Mouse (Mus musculus) layer of hippocampus, adult 18-20 months (tissue): ENCODE data around the gene Mtmr3. TPM values are rescaled to one million over a fixed set of nuclear protein-coding genes. Genes with fewer than 3 reads are reported as not detected.

Experiments
- DNase-seq, 2 experiments: peaks; one replicate each; pipeline ENCODE4 v3.0.0; 2022; ENCODE audit warnings: low spot score in 2 of 2
- long read RNA-seq: library from polyadenylated mRNA; stranded (forward); transcript quantifications from one replicate; pipeline ENCODE4 v2.0.0, GENCODE M21; 2021
- total RNA-seq, 2 experiments: library from RNA; stranded (reverse); gene quantifications; 2 replicates each; pipeline ENCODE4 v1.2.3; 2021

The Mtmr3 gene
- 10 to 100 TPM; 69.1 to 71.2 TPM for total RNA-seq
- long read RNA-seq, full-length matches to known transcripts: 58 of 108 reads
- long read RNA-seq, partial matches to known transcripts: 14 of 108 reads
- long read RNA-seq, other reads (novel, unspliced or antisense): 36 of 108 reads

GRCm38 (mm10) chr11:4594608-4595500 lies at the start of gene Mtmr3:
Gene Mtmr3, minus strand, starts transcription at chr11:4594863.
- peak; percentile 85 to 95 for DNase-seq

- DNase-seq: no peak
Observed at GRCm38 (mm10) chr11:4643722-4644121, 49.1 kb upstream of the Mtmr3 start.

GRCm38 (mm10) chr11:4641185-4641584 lies 46.5 kb upstream of the Mtmr3 start:
- DNase-seq: no peak

- DNase-seq: no peak
Observed at GRCm38 (mm10) chr11:4638261-4638660, 43.6 kb upstream of the Mtmr3 start.

GRCm38 (mm10) chr11:4637534-4638234 lies 43.0 kb upstream of the Mtmr3 start, which contains the start of gene Ascc2:
Gene Ascc2, plus strand, starts transcription at chr11:4637747.
- DNase-seq: peak; percentile 85 to 90

- no peak for DNase-seq
Observed at GRCm38 (mm10) chr11:4636782-4637342, 42.2 kb upstream of the Mtmr3 start.

- DNase-seq: no peak
Observed at GRCm38 (mm10) chr11:4634395-4634794, 39.7 kb upstream of the Mtmr3 start.

GRCm38 (mm10) chr11:4633420-4633819 lies 38.8 kb upstream of the Mtmr3 start:
- DNase-seq: no peak

GRCm38 (mm10) chr11:4629861-4630280 lies 35.2 kb upstream of the Mtmr3 start:
- no peak for DNase-seq

GRCm38 (mm10) chr11:4627636-4628035 lies 33.0 kb upstream of the Mtmr3 start:
- no peak for DNase-seq

GRCm38 (mm10) chr11:4625931-4626330 lies 31.3 kb upstream of the Mtmr3 start:
- no peak for DNase-seq

- DNase-seq: no peak
Observed at GRCm38 (mm10) chr11:4622997-4623396, 28.3 kb upstream of the Mtmr3 start.

- no peak for DNase-seq
Observed at GRCm38 (mm10) chr11:4622442-4622986, 27.9 kb upstream of the Mtmr3 start.

- no peak for DNase-seq
Observed at GRCm38 (mm10) chr11:4621866-4622265, 27.2 kb upstream of the Mtmr3 start.

- no peak for DNase-seq
Observed at GRCm38 (mm10) chr11:4620501-4621108, 25.9 kb upstream of the Mtmr3 start.

- no peak for DNase-seq
Observed at GRCm38 (mm10) chr11:4620017-4620485, 25.4 kb upstream of the Mtmr3 start, which contains the start of gene Gm11032. Gene Gm11032, plus strand, starts transcription at chr11:4620067.

GRCm38 (mm10) chr11:4611904-4612303 lies 17.2 kb upstream of the Mtmr3 start:
- DNase-seq: no peak

- DNase-seq: no peak
Observed at GRCm38 (mm10) chr11:4606541-4606940, 11.9 kb upstream of the Mtmr3 start.

GRCm38 (mm10) chr11:4605414-4605813 lies 10.8 kb upstream of the Mtmr3 start:
- no peak for DNase-seq

- no peak for DNase-seq
Observed at GRCm38 (mm10) chr11:4604441-4604840, 9.8 kb upstream of the Mtmr3 start.
